Mouse (Mus musculus) kidney, adult 8-10 months (tissue): ENCODE measurements at regions not wholly inside any gene's neighbourhood (a gene's known extent, or its start where the extent isn't known, plus 50 kb on each side); places are given as distances from the start of the nearest gene placed in this dataset.

Experiments
- DNase-seq, 2 experiments: peaks; one replicate each; pipeline ENCODE4 v3.0.0; 2022

GRCm38 (mm10) chr10:67819534-67819933 is 92.9 kb downstream of the Zfp365 start:
- no peak for DNase-seq

GRCm38 (mm10) chr10:67813901-67814300 is 98.6 kb downstream of the Zfp365 start:
- no peak for DNase-seq

GRCm38 (mm10) chr10:67805131-67805530 is 107.3 kb downstream of the Zfp365 start:
- DNase-seq, result no peak

GRCm38 (mm10) chr10:67804637-67805036 is 107.8 kb downstream of the Zfp365 start:
- no peak for DNase-seq

- no peak for DNase-seq
Observed at GRCm38 (mm10) chr10:67802156-67802555, 110.3 kb downstream of the Zfp365 start.

GRCm38 (mm10) chr10:67801619-67802018 is 110.8 kb downstream of the Zfp365 start:
- no peak for DNase-seq

GRCm38 (mm10) chr10:67798991-67799390 is 113.5 kb downstream of the Zfp365 start:
- no peak for DNase-seq

GRCm38 (mm10) chr10:67793206-67793605 is 119.3 kb downstream of the Zfp365 start:
- no peak for DNase-seq

- DNase-seq, result no peak
Observed at GRCm38 (mm10) chr10:67789651-67790050, 122.8 kb downstream of the Zfp365 start.

GRCm38 (mm10) chr10:67788116-67788515 is 124.3 kb downstream of the Zfp365 start:
- DNase-seq, result no peak

- peak; percentile 78 for DNase-seq
Observed at GRCm38 (mm10) chr10:67785563-67785962, 126.9 kb downstream of the Zfp365 start.

GRCm38 (mm10) chr10:67778341-67778740 is 134.1 kb downstream of the Zfp365 start:
- DNase-seq, result no peak

GRCm38 (mm10) chr10:67777721-67778120 is 134.7 kb downstream of the Zfp365 start:
- DNase-seq, result no peak

- no peak for DNase-seq
Observed at GRCm38 (mm10) chr10:67776851-67777250, 135.6 kb downstream of the Zfp365 start.

GRCm38 (mm10) chr10:67771796-67772195 is 140.7 kb downstream of the Zfp365 start:
- no peak for DNase-seq

GRCm38 (mm10) chr10:67766099-67766498 is 146.4 kb downstream of the Zfp365 start:
- peak in 1 of 2 experiments; percentile 47 for DNase-seq

GRCm38 (mm10) chr10:67760424-67760823 is 152.0 kb downstream of the Zfp365 start:
- DNase-seq, result no peak

GRCm38 (mm10) chr10:67748121-67748520 is 164.3 kb downstream of the Zfp365 start:
- DNase-seq, result no peak

GRCm38 (mm10) chr10:67747461-67747860 is 165.0 kb downstream of the Zfp365 start:
- no peak for DNase-seq

GRCm38 (mm10) chr10:67746140-67746539 is 166.3 kb downstream of the Zfp365 start:
- DNase-seq, result no peak

- no peak for DNase-seq
Observed at GRCm38 (mm10) chr10:67743561-67743960, 168.9 kb downstream of the Zfp365 start.

- DNase-seq, result no peak
Observed at GRCm38 (mm10) chr10:67742824-67743223, 169.6 kb downstream of the Zfp365 start.

- peak; percentile 10 to 14 for DNase-seq
Observed at GRCm38 (mm10) chr10:67742305-67742704, 170.2 kb downstream of the Zfp365 start.

- DNase-seq, result no peak
Observed at GRCm38 (mm10) chr10:67739199-67739598, 173.3 kb downstream of the Zfp365 start.

- no peak for DNase-seq
Observed at GRCm38 (mm10) chr10:67736636-67737035, 175.8 kb downstream of the Zfp365 start.

- DNase-seq, result no peak
Observed at GRCm38 (mm10) chr10:67731577-67731976, 180.9 kb downstream of the Zfp365 start.
